In the genomic region with DNA sequence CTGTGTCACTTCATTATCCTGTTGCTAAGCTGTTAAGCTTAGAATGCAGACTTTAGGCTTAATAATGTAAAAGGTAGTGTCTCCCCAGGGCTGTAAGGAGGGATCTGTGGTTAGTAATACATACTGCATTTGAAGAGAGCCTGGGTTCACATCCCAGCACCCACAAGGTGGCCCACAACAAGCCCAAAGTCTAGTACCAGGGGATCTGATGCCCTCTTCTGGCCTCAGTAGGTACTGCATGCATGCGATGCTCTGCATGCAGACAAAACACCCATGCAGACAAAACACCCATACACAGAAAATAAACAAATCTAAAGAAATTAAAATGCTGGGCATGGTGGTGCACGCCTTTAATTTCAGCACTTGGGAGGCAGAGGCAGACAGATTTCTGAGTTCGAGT, we compare ENCODE assay signal across 11 mouse cellular contexts.
DNase-seq lines count a peak whose midpoint lies in the region; ATAC-seq and TF ChIP-seq lines count a peak whose summit lies in the region.
"Had no signal": no experiment of that assay in that cellular context is flagged by ENCODE, and none has a peak within 500 bp of the region (broad histone marks: within the 10 kb centered on the region; RNA-seq: fewer than 3 reads in every experiment).

No protein-coding gene starts in this region.

- H3K9me3 ChIP-seq in heart, postnatal 0 days (replicated peaks; ENCODE audit: control insufficient read depth, low read length), result no peaks in the 10 kb centered on the region
- 0 out of 2 replicates have a peak, but pooled peaks cover 2% of the 10 kb centered on the region for H3K9me3 ChIP-seq in heart, embryonic 11.5 days (replicated peaks; ENCODE audit: control insufficient read depth, low read length)
- H3K9me3 ChIP-seq: embryonic facial prominence, embryonic 15.5 days had no signal

- H3K4me2 ChIP-seq in heart, postnatal 0 days (ENCODE audit: low read depth, low read length), result no peak overlapping the region
- H3K4me2 ChIP-seq in heart, embryonic 11.5 days, result no peak overlapping the region
- H3K4me2 ChIP-seq: embryonic facial prominence, embryonic 15.5 days had no signal

- peak; percentile 33 for TF ChIP-seq CTCF in heart, postnatal 0 days (IDR thresholded peaks at IDR 0.05; ENCODE audit: low read depth)
- TF ChIP-seq CTCF in testis, adult 2 months (IDR thresholded peaks at IDR 0.05; ENCODE audit: control insufficient read depth, insufficient read depth, insufficient replicate concordance, low read depth, low read length), result peak; percentile 75; the same call in 1 of the 2 replicates
- peak; percentile 32; the same call in 1 of the 2 replicates for TF ChIP-seq CTCF in cortical plate, adult 2 months (IDR thresholded peaks at IDR 0.05; ENCODE audit: extremely low read depth, insufficient read depth, low read length)

- no peak overlapping the region for H3K27ac ChIP-seq in heart, postnatal 0 days (ENCODE audit: low read depth)
- no peak overlapping the region for H3K27ac ChIP-seq in heart, embryonic 11.5 days (ENCODE audit: low read depth, low read length)
- H3K27ac ChIP-seq in testis, adult 2 months (ENCODE audit: control insufficient read depth, insufficient read depth, low read depth, low read length), result no peak overlapping the region
- no peak overlapping the region for H3K27ac ChIP-seq in cortical plate, adult 2 months (ENCODE audit: insufficient read depth, low read length)
- H3K27ac ChIP-seq: embryonic facial prominence, embryonic 15.5 days had no signal

- H3K4me1 ChIP-seq in heart, postnatal 0 days (ENCODE audit: control insufficient read depth, insufficient read depth), result peaks cover 39% of the 10 kb centered on the region
- H3K4me1 ChIP-seq in heart, embryonic 11.5 days (ENCODE audit: control insufficient read depth, insufficient read depth, low read length), result peaks cover 6% of the 10 kb centered on the region; the same call in 1 of the 2 replicates
- peaks cover 10% of the 10 kb centered on the region for H3K4me1 ChIP-seq in testis, adult 2 months (ENCODE audit: control insufficient read depth, insufficient read depth, low read length)
- peaks cover 2% of the 10 kb centered on the region; the same call in 1 of the 2 replicates for H3K4me1 ChIP-seq in cortical plate, adult 2 months (ENCODE audit: control insufficient read depth, insufficient read depth, low read length)

- H3K4me3 ChIP-seq in heart, postnatal 0 days (ENCODE audit: low read depth, low read length), result no peak overlapping the region
- H3K4me3 ChIP-seq in heart, embryonic 11.5 days (ENCODE audit: low read depth, low read length), result no peak overlapping the region
- no peak overlapping the region for H3K4me3 ChIP-seq in testis, adult 2 months (ENCODE audit: control insufficient read depth, low read depth, low read length)
- H3K4me3 ChIP-seq in cortical plate, adult 2 months (ENCODE audit: insufficient read depth, low read length), result no peak overlapping the region
- H3K4me3 ChIP-seq: embryonic facial prominence, embryonic 15.5 days had no signal

- ATAC-seq in heart, postnatal 0 days (ENCODE audit: insufficient read depth, low read depth), result no peak
- no peak for ATAC-seq in heart, embryonic 11.5 days (replicated peaks; ENCODE audit: insufficient number of reproducible peaks, low FRiP score, low TSS enrichment)
- no peak for ATAC-seq in granulocyte monocyte progenitor cell, adult 5-6 weeks (replicated peaks; ENCODE audit: poor library complexity, severe bottlenecking)

- TF ChIP-seq EP300 in heart, postnatal 0 days (IDR thresholded peaks at IDR 0.05; ENCODE audit: low read depth), result no peak

- H3K36me3 ChIP-seq in heart, postnatal 0 days (replicated peaks; ENCODE audit: control insufficient read depth, insufficient read depth, low read length), result no peaks in the 10 kb centered on the region
- no peaks in the 10 kb centered on the region for H3K36me3 ChIP-seq in heart, embryonic 11.5 days (ENCODE audit: control insufficient read depth, insufficient read depth, low read length)
- no peaks in the 10 kb centered on the region for H3K36me3 ChIP-seq in testis, adult 2 months (ENCODE audit: control insufficient read depth, insufficient read depth, low read length)
- H3K36me3 ChIP-seq: embryonic facial prominence, embryonic 15.5 days had no signal

- DNase-seq in heart, postnatal 0 days (ENCODE audit: low spot score), result no peak
- DNase-seq in testis, postnatal 14 days (ENCODE audit: low spot score), result no peak
- DNase-seq in yolk sac, embryonic 10.5 days (ENCODE audit: low spot score), result no peak
- no peak for DNase-seq in gastrocnemius, postnatal 14 days
- DNase-seq: adrenal gland, postnatal 36 days; lung, postnatal 14 days had no signal

- no peak for TF ChIP-seq POLR2A in testis, adult 2 months (IDR thresholded peaks at IDR 0.05; ENCODE audit: control insufficient read depth, low read depth, low read length)
- TF ChIP-seq POLR2A in cortical plate, adult 2 months (IDR thresholded peaks at IDR 0.05; ENCODE audit: extremely low read depth, insufficient read depth, low read length), result no peak

- no peak overlapping the region for H3K9ac ChIP-seq in heart, postnatal 0 days (replicated peaks; ENCODE audit: low read depth, low read length)
- no peak overlapping the region for H3K9ac ChIP-seq in heart, embryonic 11.5 days (ENCODE audit: low read depth, low read length)
- H3K9ac ChIP-seq: embryonic facial prominence, embryonic 15.5 days had no signal

- intact Hi-C loops in gastrocnemius, postnatal 14 days (cut with DNase I; ENCODE audit: low total_unique reads), result loop anchor here (10.0 kb wide), 2 partner anchors 47 to 53 kb away; no protein-coding TSS in a partner anchor

- 92% methylated on average over 3 of the region's 3 CpGs for WGBS in heart, postnatal 0 days
- WGBS in heart, embryonic 11.5 days (ENCODE audit: insufficient replicate concordance), result 85% methylated on average over 3 of the region's 3 CpGs

- H3K27me3 ChIP-seq in heart, postnatal 0 days (ENCODE audit: control insufficient read depth, insufficient read depth, low read length), result no peaks in the 10 kb centered on the region
- no peaks in the 10 kb centered on the region for H3K27me3 ChIP-seq in heart, embryonic 11.5 days (ENCODE audit: control insufficient read depth, insufficient read depth, low read length)
- H3K27me3 ChIP-seq in testis, adult 2 months (ENCODE audit: control insufficient read depth, insufficient read depth, low read length), result no peaks in the 10 kb centered on the region
